Mouse (Mus musculus) kidney, postnatal 36 days (tissue): ENCODE data around the gene Cmtm5.
"Not testable (repeated sequence)": the region's sequence is repeated elsewhere in the genome, so short reads cannot be mapped to it uniquely, and the experiment has no call there.

ENCODE experiments used
- DNase-seq, 2 experiments: peaks; one replicate each; pipeline ENCODE4 v3.0.0; 2021 to 2022; ENCODE audit warnings: mixed read lengths in 2 of 2

Cmtm5 gene

GRCm38 (mm10) chr14:54936831-54937160, 735 bp downstream of the Cmtm5 start:
- DNase-seq: no peak

DNA sequence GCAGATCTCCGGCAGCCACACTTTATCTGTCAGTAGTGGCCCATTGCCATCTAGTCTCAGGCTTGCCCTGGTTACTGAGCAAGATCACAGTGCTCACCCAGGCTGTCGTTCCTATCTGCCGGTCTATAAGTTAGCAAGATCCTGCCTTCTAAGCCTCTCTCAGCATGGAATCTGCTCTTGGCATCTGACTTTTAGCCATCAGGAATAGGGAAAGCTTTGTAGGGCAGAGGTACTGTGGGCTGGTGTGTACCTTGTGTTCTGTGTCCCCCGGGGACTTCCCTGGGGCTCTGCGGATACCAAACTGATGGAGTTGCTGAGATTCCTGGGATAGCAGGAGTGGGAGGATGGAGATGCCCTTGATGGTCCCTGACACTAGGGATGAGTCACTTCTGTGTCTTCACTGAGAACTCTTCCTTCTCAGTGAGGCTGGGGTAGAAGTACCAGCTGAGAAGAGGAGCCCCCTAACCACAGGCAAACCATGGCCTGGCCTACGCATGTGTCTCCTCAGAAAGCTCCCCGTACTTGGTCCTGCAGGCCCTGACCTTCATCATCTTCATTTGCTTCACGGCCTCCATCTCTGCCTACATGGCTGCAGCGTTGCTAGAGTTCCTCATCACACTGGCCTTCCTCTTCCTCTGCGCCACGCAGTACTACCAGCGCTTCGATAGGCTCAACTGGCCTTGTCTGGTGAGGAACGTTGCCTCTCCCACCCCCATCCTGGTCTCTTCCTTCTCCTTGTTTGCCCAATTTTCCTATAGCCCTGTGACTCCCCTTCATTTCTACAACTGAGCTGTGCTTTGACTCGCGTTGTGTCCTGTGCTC, 1.5 kb downstream of the Cmtm5 start:
- no peak for DNase-seq

DNA sequence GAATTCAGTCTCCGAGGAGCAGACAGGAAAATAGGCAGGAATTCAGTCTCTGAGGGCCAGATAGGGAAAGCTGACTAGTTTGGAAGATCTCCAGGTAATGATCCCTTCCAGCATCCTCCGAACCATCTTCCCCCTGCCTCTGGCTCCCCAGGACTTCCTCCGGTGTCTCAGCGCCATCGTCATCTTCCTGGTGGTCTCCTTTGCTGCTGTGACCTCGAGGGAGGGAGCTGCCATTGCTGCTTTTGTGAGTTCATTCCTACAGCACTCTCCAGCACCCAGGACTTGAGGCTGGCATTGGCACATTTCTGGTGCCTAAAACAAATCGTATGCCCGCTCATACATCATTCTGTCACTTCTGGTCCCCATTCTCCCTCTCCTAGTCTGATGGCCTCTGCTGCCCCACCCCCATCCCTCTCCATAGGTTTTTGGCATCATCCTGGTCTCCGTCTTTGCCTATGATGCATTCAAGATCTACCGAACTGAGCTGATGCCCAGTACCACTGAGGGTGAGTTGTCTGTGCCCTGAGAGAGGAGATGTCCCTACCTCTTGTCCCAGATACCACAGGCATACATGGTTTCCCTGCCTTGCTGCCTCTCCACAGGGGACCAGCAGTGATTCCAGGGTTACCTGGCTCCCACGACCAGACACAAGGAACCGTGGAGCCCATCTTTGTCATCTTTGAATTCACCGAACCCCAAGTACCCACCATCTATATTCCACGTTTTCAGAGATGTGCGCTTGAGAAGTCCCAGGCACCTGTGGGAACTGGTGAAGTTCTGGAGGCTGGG, 2.6 kb downstream of the Cmtm5 start:
- DNase-seq: no peak

GRCm38 (mm10) chr14:54939434-54940175, 3.5 kb downstream of the Cmtm5 start:
- DNase-seq: peak; percentile 83 to 84

DNA sequence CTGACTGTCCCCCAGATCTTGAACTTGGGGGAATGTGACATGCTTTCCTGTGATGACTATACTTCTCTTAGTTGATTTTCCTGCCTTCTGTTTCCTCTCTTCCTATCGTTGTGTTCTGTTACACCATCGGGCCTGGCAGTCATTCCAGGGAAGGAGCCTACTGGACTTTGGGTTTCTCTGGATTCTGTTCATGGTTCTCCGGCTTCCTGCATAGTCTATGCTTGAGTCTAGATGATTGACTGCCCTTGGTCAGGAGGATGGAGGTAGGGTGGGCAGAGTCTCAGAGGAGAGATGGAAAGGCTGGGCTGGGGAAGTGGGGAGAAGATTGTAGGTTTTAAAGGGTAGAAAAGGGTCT, 4.1 kb downstream of the Cmtm5 start:
- DNase-seq: peak; percentile 38 to 48

GRCm38 (mm10) chr14:54941024-54941978, 5.2 kb downstream of the Cmtm5 start:
- peak; percentile 69 to 70 for DNase-seq

- no peak for DNase-seq
Observed at GRCm38 (mm10) chr14:54942479-54942878, 6.4 kb downstream of the Cmtm5 start.

GRCm38 (mm10) chr14:54943971-54944370, 7.9 kb downstream of the Cmtm5 start:
- no peak for DNase-seq

- DNase-seq: no peak
Observed at GRCm38 (mm10) chr14:54944939-54945338, 8.9 kb downstream of the Cmtm5 start.

DNA sequence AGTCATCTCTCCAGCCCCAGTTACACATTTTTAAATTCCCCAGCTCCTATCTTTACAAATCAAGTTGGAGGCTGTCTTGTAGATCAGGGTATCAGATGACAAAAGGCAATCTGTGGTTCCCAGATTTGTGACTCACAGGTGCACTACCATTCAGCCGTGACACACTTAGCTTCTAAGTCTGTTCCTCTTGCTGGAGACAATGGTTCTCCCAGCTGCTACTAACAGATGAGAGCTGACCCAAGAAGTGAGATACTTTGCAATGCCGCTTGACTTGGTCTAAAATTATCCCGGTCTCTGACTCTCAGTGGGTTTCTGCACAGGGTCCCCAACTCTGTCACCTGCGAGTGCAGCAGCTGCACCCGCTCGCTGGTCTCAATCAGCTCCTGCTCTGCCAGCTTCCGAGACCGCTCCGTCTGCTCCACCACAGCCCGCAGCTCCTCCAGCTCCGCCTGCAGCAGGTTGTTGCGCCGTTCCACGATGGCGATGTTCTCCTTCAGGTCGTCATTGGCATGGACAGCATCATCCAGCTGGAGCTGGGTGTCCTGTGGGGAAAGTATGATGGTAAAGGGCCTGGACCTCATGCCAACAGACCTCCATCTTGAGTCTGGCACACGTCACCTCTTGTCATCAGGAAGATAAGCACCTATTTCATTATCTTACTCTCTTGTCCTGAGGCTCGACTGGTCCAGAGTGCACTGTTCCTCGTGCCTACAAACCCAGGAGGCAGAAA, 10.1 kb downstream of the Cmtm5 start:
- no peak for DNase-seq

- not testable (repeated sequence) for DNase-seq
Observed at GRCm38 (mm10) chr14:54947008-54947407, 10.9 kb downstream of the Cmtm5 start.

DNA sequence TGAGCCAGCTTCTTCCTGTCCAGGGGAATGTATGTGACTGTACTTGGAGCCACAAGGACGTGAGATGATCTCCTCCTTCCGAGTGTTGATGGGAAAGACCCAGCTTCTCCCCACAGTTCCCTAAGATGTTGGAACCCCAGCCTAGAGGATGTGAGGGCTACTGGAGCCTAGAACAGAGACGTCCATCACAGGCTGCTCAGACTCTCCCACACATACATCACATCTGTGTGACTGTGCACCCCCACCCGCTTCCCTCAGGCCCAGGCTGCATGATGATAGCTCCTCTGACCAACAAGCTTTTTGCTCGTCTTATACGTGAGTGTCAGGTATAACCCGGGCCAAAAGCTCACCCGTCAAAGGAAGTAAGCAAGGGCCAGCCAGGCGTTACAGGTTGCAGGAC, 12.7 kb downstream of the Cmtm5 start:
- DNase-seq: no peak

GRCm38 (mm10) chr14:54950493-54950892, 14.4 kb downstream of the Cmtm5 start:
- no peak for DNase-seq

- no peak for DNase-seq
Observed at GRCm38 (mm10) chr14:54951587-54951986, 15.5 kb downstream of the Cmtm5 start.

DNA sequence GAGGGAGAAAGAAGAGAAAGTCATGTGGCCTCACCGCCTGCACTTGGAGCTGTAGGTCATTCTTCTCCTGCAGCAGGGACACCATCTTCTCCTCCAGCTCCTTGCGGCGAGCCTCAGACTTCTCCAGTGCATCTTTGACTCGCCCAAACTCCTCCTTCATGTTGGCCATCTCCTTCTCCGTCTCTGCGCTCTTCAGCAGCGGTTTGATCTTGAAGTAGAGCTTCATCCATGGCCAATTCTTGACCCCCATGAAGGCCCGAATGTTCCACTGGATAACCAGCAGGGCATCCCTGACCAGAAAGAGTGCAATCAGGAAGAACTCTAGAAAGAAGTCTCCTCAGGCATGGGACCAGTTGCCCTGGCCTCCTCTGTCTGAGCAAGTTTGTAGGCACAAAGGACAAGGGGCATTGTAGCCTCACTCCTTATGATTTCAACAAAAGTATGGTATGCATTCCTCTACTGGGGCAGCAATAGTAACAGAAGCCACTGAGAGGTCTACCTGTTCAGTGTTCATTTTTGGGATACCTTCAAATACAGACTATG, 17.7 kb downstream of the Cmtm5 start:
- no peak for DNase-seq

DNA sequence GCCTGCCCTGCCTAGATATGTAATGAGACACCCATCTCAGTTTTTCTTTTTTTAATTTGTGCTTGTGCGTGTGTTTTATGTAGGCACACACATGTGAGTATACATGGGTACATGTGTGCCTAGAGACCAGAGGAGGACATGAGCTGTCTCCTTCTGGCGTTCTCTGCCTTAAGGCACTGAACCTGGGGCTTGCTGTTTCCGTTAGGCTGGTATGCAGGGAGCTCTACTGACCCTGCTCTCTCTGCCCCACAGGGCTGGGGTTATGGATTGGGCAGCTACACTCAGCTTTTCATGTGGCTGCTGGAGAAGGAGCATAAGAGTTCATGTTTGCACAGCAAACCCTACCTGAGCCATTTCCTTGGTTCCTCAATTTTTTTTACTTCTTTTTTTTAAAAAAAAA, 18.4 kb downstream of the Cmtm5 start:
- no peak for DNase-seq

DNA sequence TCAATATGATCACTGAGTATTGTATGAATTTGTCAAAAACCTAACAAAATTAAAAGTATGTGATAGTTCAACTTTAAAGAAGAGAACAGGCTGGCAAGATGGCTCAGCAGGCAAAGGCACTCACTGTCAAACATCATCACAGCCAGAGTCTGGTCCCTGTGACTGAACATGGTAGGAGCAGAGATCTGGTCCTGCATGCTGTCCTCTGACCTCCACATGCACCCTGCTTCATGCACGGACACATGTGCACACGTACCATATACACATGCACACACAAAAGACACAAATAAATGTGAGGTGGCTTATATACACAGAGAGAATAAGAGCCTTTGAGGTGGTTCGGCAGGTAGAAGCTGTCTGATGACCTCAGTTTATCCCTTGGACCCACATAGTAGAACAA, 19.4 kb downstream of the Cmtm5 start:
- DNase-seq: no peak

DNA sequence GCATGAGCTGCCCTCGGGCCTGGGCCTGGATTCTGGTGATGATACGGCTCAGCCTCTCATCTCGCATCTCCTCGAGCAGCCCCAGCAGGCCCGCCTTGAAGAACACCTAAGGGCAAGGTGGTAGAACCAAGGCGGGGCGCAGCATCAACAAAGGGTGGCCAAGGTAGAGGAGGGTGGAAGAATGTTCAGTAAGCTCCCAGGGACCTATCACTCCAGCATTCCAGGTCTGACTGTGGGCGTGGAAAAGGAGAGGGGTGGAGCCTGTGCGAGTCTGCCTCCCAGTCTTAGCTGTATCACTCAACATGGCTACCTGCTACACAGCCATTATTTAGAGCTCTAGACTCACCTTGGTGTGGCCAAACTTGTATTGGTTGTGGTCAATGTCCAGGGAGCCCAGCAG, 20.5 kb downstream of the Cmtm5 start:
- no peak for DNase-seq

DNA sequence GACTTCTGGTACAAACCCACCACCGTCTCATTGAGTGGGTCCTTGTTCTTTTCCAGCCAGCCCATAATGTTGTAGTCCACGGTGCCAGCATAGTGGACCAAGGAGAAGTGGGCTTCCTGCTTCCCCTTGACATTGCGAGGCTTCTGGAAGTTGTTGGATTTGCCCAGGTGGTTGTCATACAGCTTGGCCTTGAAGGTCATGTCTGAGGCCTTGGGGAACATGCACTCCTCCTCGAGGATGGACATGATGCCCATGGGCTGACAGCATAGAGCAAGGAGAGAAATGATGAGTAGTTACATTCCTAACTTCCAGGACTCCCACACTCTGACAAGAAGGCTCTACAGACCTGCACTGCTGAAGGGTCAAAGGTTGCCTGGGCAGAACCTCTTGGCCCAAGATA, 22.4 kb downstream of the Cmtm5 start:
- DNase-seq: no peak

- DNase-seq: no peak
Observed at GRCm38 (mm10) chr14:54959197-54959596, 23.1 kb downstream of the Cmtm5 start.

- not testable (repeated sequence) for DNase-seq
Observed at GRCm38 (mm10) chr14:54959853-54960613, 24.0 kb downstream of the Cmtm5 start.
